Comparison of ENCODE assay signal across 33 mouse cellular contexts in genomic region chr11:30104177-30104576, GRCm38 (mm10).
"Had no signal": no experiment of that assay in that cellular context is flagged by ENCODE, and none has a peak within 500 bp of the region (broad histone marks: within the 10 kb centered on the region; RNA-seq: fewer than 3 reads in every experiment).

No protein-coding gene starts in this region.

- DNase-seq: heart, postnatal 10 days; heart, postnatal 14 days; heart, postnatal 4 days; kidney, adult 11 months; kidney, adult 18-20 months; kidney, adult 2 months; kidney, adult 8-10 months; kidney, adult 9 months; kidney, postnatal 10 days; kidney, postnatal 14 days; kidney, postnatal 25 days; kidney, postnatal 36 days; kidney, postnatal 4 days; layer of hippocampus, adult 9-11 months; layer of hippocampus, postnatal 36 days had no signal

- H3K27me3 ChIP-seq: heart, embryonic 12.5 days; heart, embryonic 13.5 days; heart, embryonic 15.5 days; hindbrain, embryonic 12.5 days; hindbrain, embryonic 13.5 days; hindbrain, embryonic 15.5 days; intestine, embryonic 15.5 days; kidney, embryonic 15.5 days had no signal

- ATAC-seq: hindbrain, embryonic 16.5 days; hindbrain, postnatal 0 days; inflammation-experienced regulatory T-cells, adult 6 months; intestine, embryonic 15.5 days; intestine, embryonic 16.5 days; intestine, postnatal 0 days had no signal

- H3K4me2 ChIP-seq: heart, embryonic 12.5 days; heart, embryonic 13.5 days; heart, embryonic 15.5 days; hindbrain, embryonic 12.5 days; hindbrain, embryonic 13.5 days; hindbrain, embryonic 14.5 days; hindbrain, embryonic 15.5 days; intestine, embryonic 15.5 days; kidney, embryonic 15.5 days had no signal

- H3K4me3 ChIP-seq: heart, embryonic 12.5 days; heart, embryonic 13.5 days; heart, embryonic 15.5 days; hindbrain, embryonic 10.5 days; hindbrain, embryonic 12.5 days; hindbrain, embryonic 13.5 days; hindbrain, embryonic 15.5 days; intestine, embryonic 15.5 days; kidney, embryonic 15.5 days; layer of hippocampus, adult 2 months; left cerebral cortex, adult 2 months had no signal

- H3K4me1 ChIP-seq: heart, embryonic 12.5 days; heart, embryonic 13.5 days; heart, embryonic 15.5 days; hindbrain, embryonic 10.5 days; hindbrain, embryonic 12.5 days; hindbrain, embryonic 13.5 days; hindbrain, embryonic 15.5 days; intestine, embryonic 15.5 days; kidney, embryonic 15.5 days had no signal

- H3K9ac ChIP-seq: heart, embryonic 12.5 days; heart, embryonic 13.5 days; heart, embryonic 15.5 days; hindbrain, embryonic 12.5 days; hindbrain, embryonic 13.5 days; hindbrain, embryonic 14.5 days; hindbrain, embryonic 15.5 days; intestine, embryonic 15.5 days; kidney, embryonic 15.5 days had no signal

- H3K27ac ChIP-seq: heart, embryonic 13.5 days; heart, embryonic 15.5 days; hindbrain, embryonic 10.5 days; hindbrain, embryonic 12.5 days; hindbrain, embryonic 13.5 days; hindbrain, embryonic 14.5 days; hindbrain, embryonic 15.5 days; hindbrain, postnatal 0 days; intestine, embryonic 15.5 days; kidney, embryonic 15.5 days; kidney, postnatal 0 days; layer of hippocampus, adult 2 months had no signal

- H3K9me3 ChIP-seq: heart, embryonic 12.5 days; heart, embryonic 13.5 days; heart, embryonic 15.5 days; hindbrain, embryonic 10.5 days; hindbrain, embryonic 12.5 days; hindbrain, embryonic 13.5 days; hindbrain, embryonic 15.5 days; intestine, embryonic 15.5 days; kidney, embryonic 15.5 days had no signal
